Mouse (Mus musculus) cerebellum, postnatal 4 days (tissue): ENCODE data around the gene Bst2.

ENCODE experiments used
- DNase-seq, 2 experiments: peaks; one replicate each; pipeline ENCODE4 v3.0.0; 2022; ENCODE audit warnings: low spot score in 2 of 2, mixed read lengths in 1 of 2

Bst2 gene

DNA sequence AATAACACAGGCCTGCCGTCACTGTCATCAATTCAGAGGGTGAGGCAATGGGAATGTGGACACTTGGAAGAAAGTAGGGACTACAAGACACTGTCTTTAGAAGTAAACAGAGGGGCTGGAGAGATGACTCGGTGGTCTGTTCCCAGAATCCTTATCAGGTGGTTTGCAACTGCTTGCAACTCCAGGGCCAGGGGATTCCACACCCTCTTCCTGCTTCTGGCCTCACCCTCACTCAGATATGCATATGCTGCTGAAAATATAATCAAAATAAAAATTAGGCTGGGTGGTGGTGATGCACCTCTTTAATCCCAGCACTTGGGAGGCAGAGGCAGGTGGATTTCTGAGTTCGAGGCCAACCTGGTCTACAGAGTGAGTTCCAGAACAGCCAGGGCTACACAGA lies 22.8 kb upstream of the Bst2 start:
- DNase-seq = no peak

DNA sequence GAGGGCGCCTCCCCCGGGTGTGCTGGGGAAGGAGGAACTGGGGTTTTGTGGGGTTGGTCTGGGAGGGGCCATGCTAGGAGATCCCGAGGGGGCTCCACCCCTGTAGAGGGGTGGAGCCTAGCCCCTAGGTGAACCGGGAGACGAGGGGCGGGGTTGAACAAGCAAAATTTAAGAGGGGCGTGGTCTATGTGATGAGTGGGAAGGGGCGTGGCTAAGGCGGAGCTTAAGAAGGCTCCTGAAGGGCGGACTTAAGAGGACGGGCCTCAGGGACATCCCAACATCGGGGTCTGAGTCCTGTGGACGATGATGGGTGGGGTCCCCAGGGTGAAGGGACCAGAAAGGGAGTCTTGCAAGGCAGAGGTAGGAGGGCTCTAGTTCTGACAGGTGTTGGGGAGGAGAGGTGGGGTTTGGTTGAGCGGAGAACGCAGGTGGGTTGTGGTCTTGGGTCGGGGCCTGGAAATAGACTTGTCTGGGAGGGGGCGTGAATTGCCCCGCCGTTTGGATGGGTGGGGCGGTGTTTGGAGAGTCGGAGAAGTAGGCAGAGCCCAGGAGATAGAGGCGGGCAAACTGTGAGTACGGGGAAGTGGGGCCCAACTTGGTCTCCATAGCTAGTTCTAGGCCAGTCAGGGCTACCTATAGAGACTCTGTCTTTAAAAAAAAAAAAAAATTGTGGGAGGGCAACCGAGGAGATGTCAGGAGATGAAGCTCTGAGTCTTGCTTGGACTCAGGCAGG lies 21.9 kb upstream of the Bst2 start:
- DNase-seq = no peak

DNA sequence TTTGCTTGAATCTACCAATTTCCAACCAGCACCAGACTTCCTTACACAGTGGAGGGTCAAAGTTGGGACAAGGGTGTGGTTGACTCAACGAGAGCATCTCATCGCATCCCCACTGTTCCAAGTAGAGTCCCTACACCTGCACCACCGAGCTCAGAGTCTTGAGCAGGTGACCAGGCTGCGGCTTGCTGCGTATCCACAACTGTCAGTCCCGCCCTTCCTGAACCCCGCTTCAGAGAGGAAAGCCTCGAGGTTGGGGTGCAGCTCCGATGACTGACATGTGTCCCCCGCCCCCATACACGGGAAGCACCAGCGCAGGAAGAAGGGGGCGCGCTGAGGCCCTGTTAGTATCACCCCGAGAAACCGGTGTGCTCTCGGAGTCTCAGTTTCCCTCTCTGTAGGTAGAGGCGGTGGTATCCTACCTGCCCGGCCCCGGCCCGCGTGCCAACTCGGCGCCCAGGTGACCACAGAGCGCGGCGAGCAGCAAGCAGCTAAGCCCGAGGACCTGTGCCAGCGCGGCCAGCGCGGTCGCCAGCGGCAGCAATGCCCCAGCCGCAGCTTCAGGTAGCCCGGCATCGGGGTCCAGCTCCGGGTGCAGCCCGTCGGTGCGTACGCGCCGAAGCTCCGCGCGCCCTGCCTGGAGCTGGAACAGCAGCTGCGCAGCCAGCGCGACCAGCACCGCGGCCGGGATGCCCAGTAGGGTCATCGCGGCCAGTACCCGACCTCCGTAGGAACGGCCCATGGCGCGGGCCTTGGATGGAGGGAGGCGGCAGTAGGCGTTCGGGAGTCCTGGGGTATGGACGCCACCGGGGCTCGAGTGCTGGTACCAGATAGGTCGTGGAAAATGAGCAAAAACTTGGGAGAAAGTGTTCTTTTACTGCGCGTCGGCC lies 21.1 kb upstream of the Bst2 start, which contains the start of gene Tmem221:
Gene Tmem221 (minus strand): TSS at position 801 of the 887 bp plus-strand sequence.
- DNase-seq = no peak

DNA sequence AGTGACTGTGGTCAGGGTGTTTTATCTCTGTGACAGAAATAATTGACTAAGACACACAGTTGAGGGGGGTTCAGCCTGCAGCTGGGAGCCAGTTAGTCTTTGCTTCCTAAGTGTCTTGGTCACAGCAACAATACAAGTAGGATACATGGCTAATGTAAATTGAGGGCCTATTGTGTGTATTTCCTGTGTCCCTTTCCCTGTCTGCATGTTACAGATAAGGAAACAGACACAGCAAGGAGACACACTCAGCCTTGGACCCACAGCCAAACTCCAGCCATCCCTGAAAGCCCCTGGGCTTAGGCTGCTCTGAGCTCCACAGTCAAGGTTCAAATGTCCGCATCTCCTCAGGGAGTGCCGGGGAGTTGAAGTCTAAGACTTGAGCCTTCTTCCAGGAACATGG lies 17.4 kb upstream of the Bst2 start:
- no peak for DNase-seq

DNA sequence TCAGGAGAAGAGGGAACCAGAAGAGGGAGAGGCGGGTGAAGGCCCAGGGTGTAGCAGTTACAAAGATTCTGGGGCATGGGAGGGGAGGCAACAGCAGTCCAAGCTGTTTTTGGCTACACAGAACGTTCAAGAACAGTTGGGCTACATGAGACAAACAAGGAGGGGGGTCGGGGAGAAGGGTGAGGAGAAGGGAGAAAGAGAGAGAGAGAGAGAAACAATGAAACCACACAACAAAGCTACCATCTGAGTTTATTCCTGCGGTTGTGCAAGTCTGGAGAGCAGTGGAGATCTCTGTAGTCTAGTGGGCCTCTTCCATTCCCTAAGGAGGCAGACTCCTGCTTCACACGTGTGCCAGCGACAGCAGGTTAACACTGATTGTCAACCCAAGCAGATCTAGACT lies 16.7 kb upstream of the Bst2 start:
- DNase-seq = no peak

DNA sequence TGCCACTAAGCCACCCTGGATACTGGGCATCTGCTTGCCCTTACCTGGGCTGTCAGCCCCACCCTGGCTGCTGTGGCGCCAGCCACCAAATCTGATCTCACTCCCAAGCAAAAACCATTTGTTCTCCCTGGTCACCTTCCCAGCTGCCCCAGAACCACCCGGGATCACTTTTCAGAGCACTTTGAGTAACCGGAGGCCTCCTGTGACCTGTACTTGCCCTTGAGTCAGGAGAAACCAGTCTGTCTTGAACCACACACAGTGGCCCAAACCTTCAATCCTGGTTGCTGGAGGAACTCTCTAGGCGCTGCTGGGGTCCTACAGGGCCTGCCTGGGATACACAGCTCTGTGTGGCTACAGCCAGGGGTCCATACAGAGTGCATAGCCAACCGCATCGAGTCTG lies 15.5 kb upstream of the Bst2 start:
- no peak for DNase-seq

DNA sequence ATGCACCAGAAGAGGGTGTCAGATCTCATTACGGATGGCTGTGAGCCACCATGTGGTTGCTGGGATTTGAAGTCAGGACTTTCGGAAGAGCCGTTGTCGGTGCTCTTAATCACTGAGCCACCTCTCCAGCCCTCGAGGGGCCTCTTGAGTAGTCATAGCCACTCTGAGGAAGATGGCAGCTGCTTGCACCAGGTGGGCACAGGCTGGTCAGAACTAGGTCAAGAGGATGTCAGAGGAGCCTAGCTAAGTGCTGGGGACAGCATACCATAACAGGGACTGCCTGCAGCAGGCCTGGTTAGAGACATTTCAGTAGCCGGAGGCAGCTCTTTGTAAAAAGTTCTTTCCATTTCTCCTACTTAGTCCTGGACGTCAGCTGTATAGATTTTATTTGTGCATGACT lies 13.5 kb upstream of the Bst2 start:
- no peak for DNase-seq

DNA sequence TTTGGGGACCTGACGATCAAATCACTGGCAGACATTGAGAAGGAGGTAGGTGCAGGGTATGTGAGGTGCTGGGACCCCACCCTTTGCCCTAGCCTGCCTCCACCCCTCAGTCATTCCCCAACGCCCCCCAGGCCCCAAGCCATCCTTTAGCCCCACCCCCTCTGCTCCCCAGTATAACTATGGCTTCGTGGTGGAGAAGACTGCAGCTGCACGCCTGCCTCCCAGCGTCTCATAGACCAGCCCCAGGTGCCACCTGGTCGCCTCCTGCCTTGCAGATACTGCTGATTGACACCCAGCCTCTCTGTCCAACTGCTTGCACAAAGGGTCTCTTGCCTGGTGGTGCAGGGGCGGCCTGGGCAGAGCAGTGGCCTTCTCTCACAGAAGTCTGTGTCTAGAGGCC lies 10.3 kb upstream of the Bst2 start:
- DNase-seq = no peak

DNA sequence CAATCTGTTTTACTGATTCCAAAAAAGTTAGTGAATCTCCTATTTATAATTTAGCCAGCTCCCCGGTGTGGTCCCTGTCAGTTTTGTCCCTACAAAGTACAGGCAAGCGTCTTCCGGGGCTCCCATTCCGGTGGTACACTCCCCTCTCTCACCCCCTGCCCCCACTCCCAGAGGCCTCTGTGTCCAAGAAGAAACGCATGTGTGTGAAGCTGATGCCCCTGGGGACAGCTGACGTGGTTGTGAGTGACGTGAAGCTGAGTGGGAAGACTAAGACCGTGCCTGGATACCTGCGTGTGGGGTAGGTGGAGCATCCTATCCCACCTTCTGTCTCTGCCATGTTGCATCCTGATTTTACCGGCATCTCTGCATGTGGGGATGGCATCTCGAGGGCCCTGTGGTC lies 7.8 kb upstream of the Bst2 start:
- no peak for DNase-seq

DNA sequence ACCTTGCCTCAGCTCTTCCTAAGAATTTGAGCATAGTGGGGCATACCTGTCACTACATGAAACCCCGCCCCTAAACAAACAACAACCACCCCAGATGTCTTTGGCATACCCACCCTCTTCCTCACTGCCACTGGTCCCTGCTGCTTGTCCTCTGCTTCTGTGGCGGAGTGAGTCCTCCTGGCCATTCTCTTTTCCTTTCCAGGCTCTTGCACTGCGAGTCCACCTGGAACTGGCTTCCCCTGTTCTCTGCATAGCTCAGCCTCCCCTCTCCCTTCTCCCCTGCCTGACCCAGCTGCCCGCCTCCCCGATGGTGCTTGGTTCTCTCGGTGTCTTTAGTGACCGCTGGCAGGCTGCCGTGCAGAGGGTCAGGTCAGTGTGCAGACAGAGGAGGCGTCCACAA lies 6.5 kb upstream of the Bst2 start:
- no peak for DNase-seq

DNA sequence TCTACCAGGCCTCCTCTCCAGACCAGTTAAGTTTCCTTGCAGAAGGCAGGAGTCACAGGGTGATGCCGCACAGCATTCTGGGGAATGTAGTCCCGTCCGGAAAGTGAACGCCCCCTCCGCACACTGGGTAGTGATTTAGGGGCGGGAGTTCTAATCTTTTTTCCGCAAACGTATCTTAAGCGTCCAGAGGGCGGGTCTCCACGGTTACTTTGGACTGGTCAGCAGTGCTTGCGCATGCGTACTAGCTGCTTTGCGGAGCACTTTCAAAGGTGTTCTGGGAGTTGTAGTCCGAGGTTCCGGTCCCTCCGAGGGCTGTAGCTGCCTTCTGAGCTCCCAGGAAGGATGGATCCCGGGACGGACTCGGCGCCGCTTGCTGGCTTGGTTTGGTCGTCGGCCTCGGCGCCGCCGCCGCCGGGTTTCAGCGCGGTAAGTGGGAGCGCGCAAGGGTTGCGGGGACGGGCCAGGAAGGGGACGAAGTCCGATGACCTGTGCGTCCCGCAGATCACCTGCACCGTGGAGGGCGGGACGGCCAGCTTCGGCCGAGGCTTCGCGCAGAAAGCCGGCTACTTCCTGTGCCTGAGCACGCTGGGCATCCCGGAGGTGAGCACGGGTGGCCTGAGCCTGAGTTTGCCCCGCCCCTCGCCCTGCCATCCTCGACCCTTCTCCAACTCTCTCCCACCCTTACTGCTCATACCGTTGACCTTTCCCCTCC lies 5.5 kb upstream of the Bst2 start, which contains the start of gene Mvb12a:
Gene Mvb12a (plus strand): TSS at position 291 of the 712 bp plus-strand sequence.
- peak; percentile 78 to 92 for DNase-seq

DNA sequence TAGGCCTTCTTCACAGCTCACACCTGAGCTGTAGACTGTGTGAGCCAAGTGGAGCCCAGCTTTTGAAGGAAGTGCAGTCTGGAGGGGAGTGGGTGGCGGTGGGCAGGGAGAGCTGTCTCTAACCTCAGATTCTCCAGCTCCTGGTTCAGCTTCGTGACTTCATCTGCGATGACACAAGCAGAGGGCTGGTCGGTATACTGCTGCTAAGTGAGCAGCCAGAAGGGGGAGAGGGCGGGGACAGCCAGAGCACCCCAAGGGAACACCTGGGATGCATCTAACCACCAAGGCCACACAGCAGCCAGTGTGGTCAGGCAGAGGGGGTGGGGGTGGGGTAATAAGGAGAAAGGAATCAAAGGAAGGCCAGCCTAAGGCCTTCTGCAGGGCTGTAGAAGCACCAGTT lies 1.6 kb downstream of the Bst2 start:
- no peak for DNase-seq

DNA sequence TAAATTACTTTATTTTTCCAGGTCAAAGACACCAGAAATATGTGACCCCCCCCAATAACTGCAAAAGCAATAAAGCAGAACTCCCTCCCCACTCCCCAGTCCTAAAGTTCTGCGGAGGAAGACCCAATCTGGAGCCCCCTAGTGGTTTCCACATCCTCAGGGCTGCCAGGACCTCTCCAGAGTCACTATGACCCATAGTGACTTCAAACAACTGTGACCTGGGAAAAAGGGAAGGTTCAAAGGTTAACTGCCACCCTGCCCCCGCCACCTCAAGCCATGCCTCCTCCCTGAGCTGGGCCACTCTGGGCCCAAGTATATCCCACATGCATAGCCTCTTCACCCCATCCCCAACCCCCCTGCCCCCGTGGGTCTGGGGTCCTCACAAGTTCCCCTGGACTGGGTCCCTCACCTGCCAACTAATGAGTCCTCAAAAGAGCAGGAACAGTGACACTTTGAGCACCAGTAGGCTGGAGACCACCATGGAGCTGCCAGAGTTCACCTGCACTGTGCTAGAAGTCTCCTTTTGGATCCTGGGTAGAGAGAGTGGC lies 2.9 kb downstream of the Bst2 start:
- no peak for DNase-seq

DNA sequence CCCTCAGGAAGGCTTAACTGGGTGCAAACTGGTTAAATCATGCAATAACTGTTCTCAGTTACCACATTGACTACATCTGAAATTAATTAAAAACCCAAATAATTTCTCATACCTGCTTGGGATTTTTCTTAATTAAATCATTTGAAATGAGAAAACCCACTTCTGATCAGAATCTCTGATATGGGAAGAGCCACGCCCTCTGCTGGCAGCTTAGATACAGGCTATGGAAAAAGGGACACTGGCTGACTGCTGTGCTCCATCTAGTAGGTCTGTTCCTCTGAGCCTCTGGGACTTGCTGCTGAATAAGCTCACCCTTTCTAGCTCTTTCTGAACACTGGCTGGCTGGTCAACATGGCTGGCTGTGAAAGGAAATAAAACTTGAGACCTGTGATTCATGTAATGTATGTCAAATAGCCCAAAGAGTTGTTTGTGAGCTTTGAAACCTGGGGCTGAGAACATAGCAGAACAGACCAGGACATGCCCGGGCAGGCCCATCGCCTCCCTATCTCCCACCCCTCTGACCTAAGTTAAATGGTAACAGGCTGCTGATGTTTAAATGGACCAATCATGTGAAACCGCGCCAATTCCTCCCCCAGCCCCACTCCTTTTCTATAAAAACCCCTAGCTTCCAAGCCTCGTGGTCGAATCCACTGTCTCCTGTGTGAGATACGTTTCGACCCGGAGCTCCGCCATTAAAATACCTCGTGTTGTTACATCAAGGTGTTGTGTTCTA lies 6.4 kb downstream of the Bst2 start:
- DNase-seq = peak in 1 of 2 experiments; percentile 21

DNA sequence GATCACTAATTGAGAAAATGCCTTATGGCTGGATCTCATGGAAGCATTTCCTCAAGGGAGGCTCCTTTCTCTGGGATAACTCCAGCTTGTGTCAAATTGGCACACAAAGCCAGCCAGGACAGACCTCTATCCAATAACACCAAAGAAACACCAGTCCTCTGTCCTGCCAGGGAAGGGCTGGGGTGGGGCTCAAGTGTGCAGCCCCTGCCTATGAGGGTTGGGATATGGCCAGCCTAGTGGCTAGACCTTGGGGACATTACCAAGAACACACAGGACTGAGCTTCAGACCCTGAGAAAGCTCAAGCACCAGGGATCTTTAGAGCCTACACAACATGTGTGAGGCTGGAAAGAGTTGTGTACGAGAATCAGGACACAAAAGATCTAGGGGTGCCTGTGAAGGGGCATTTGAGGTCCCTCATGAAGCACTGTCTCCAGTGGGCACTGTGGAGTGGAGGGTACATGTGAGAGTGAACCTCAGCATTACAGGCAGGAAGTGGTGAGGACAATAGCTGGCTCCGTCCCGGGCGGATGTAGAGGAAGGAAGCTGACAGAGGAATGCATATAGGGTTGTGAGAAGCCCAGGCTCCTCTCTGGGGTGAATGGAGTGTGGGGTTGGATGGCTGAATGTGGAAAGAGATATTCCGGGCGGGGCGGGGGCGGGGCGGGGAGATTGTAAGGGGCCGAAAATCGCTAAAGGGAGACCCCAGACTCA lies 8.7 kb downstream of the Bst2 start:
- DNase-seq = no peak

DNA sequence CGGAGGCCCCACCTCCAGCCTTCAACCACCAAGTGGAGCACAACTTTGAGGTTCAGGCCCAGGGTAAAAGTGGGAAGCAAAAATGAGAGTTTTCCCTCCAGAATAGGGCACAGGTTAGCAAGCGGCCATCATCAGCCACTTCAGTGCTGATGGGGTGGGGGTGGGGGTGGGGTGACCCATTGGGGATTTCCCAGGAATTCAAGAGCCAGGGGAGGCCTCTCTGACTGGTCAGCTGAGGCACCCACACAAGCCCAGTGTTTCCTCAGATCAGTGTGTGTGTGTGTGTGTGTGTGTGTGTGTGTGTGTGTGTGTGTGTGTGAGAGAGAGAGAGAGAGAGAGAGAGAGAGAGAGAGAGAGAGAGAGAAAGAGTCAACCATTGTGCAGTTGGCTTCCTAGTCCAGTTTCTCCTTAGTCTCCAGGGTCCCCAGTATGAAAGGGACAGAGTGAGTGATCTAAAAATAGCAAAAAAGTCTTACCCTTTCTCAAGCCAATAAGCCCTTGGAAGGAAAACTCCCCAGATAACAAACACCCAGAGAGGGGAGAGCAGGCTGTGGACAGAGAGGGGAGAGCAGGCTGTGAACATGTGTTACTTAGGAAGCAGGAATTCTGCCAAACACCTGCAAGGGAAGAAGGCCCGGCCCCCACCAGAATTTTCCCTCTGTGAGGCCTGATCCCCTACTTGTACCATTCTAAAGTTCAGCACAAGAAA lies 9.9 kb downstream of the Bst2 start:
- no peak for DNase-seq

DNA sequence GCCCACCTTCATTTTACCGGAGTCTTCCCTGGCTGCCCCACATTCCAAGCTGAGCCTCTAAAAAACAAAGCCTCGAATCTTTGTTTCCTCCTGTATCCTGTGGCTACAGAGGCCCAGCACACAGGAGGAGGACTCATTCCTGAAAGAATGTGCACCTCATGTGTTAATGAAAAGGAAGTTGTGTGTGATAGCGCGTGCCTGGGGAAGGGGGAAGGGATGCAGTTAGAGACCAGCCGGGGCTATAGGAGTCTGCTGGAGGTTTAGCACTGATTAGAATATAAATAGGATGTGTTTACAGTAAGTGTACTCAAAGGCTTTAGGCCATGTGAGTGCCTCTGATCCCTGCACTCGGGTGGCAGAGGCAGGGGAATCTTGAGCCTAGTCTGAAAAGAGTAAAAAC lies 11.0 kb downstream of the Bst2 start:
- DNase-seq = no peak

DNA sequence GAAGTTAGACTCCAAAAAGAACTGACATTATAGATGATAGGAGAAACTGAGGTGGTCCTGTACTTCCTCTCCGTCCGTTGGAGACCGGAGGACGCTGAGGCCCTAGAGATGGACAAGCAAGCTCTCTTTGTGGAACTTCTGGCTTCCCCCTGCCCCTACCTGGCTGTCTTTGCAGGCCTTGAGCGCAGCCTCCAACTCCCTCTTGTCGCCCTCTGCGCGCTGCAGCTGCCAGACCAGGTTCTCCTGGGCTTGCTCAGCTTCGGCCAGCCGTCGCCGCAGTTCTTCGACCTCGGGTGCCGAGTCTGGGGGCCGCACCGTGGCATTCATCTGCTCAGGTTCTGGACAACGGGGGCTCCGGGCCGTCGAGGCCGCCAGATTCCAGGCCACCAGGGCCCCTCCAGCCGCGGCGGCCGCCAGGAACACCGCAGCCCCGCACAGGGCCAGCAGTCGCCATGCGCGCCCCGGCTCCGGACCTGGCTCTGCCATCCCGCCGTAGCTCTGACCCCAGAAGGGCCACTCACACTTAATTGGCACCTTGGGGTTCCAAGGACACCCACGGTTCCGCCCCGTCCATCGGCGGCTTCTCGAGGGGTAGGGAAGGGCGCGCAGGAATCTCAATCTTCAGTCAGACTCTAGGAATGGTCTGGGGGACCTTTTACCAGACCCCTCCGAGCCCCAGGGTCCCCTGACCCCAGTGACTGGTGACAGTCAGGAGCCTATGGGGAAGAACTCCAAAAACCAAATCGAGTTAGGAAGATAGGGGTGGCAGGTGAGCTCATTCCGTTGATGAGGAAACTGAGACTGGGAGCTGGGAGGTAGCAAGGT lies 11.8 kb downstream of the Bst2 start, which contains the start of gene Ccdc194:
Gene Ccdc194 (minus strand): TSS at position 486 of the 825 bp plus-strand sequence.
- DNase-seq = no peak

DNA sequence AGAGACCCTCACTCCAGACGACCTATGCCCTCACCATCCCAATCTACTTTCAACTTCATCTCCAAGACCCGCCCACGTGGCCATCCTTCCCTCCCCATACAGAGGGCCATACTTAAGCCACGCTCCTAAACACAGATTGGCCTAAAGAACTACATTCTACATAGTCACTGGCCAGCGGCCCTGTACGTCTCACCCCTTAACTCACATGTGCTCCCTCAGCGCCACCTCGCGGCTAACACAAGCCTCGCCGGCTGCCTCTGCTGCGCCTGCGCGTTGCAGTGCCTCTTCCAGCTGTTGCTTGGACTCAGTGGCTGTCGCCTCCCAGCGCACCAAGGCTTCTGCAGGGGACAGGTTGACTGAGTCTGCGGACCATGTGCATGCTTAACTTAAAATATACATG lies 15.6 kb downstream of the Bst2 start:
- DNase-seq = peak; percentile 90 to 97
